Mouse (Mus musculus): ENCODE data around the gene Wnk1.

DNA sequence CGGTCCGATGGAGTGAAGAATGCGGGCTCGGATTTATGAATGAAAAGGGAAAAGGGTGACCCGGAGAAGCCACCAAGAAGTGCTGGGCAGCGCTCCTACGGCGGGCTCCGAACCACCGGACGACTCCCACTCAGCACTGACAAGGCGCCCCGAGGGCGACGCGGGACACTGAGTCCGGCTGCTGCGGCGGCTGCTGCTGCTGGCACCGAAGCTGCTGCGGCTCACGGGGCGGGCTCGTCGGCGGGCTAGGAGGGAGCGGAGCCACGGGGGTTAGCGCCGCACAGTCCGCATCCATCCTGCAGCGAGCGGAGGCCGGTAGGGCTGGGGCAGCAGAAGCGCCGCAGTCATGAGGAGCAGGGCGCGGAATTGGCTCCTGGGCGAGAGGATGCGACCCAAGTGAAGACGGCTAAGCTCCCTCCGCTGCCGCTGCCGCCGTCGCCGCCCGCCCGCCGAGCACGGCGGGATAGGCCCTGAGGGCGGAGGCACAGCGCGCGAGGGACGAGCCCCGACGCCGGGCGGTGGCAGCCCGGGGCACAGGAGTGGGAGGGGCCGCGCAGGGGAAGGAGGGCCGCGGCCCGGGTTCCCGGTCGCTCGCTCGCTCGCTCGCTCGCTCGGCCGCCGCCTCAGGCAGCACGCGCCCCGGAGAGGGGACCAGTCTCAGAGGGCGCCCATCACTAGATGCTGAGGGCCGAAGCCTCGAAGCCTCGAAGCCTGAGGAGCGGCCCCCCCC is 671 bp downstream of the Wnk1 start:
- TF ChIP-seq POLR2A (IDR thresholded peaks at IDR 0.05; ENCODE audit: insufficient read depth, low read depth, low read length) = no peak; the same call in 1 of the 2 replicates
- no peak for TF ChIP-seq CTCF (IDR thresholded peaks at IDR 0.05)

All from heart, adult 2 months (tissue).